Mouse (Mus musculus): ENCODE data around the gene Slc35g3.

The Slc35g3 gene

GRCm38 (mm10) chr11:69781828-69782227 is 20.1 kb upstream of the Slc35g3 start:
- whole genome bisulfite sequencing: 39% methylated on average over 4 of the region's 4 CpGs

GRCm38 (mm10) chr11:69778985-69779384 is 17.2 kb upstream of the Slc35g3 start:
- WGBS: 58% methylated on average over 7 of the region's 7 CpGs

GRCm38 (mm10) chr11:69778258-69778982 is 16.7 kb upstream of the Slc35g3 start:
- 66% methylated on average over 23 of the region's 23 CpGs for WGBS

GRCm38 (mm10) chr11:69777504-69778257 is 15.9 kb upstream of the Slc35g3 start:
- WGBS: 71% methylated on average over 26 of the region's 26 CpGs

- 83% methylated on average over 20 of the region's 20 CpGs for WGBS
These were observed 14.7 kb upstream of the Slc35g3 start for GRCm38 (mm10) chr11:69776488-69776887.

DNA sequence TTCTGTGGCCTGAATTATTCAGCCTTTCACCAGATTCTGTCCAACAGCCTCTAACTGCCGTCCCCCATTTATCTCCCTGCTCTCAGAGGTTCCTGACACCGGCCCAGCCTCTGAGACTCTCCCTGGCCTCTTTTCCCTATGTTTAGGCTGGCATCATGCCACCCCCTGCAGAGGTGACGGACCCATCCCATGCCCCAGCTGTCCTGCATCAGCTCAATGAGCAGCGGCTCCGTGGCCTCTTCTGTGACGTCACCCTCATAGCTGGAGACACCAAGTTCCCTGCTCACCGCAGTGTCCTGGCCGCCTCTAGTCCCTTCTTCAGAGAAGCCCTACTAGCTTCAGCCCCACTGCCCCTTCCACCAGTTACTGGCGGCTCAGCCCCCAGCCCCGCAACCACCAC is 13.9 kb upstream of the Slc35g3 start:
- 75% methylated on average over 10 of the region's 10 CpGs for WGBS

GRCm38 (mm10) chr11:69774961-69775360 is 13.2 kb upstream of the Slc35g3 start:
- 58% methylated on average over 5 of the region's 5 CpGs for WGBS

- 52% methylated on average over 4 of the region's 4 CpGs for WGBS
These were observed 5.8 kb upstream of the Slc35g3 start for GRCm38 (mm10) chr11:69767625-69767909.

DNA sequence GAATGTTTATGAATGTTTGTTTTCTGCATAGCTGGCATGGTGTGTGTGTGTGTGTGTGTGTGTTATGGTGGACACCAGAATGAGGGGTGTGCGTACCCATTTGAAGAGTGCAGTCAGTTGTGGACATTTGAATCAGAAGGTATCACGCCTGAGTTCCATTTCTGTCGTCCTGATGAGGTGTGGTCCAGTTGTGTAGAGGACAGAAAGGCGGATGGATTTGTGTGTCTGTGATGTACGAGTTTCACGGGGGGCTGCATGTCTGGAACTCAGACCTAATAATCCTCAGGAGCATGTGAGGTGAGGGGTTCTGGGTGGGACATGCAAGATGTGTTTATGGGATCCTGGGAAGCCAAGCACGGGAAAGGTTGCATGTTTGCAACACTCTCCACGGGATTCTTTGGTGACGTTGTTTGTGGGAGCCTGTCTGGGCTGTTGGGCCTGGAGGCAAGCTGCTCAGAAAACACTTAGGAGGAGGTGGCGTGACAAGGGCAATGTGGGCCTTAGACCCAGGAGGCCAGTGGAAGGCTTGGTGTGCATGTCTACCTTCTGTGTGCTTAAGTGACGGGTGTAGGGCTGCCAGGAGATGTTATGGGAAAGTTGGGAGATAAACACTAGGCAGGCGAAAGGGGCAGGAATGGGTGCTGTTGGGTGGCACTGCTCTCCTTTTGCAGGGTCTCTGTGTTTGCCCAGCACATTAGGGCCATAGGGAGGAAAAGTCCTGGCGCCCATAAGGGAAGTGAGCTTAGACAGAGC is 5.3 kb upstream of the Slc35g3 start:
- WGBS: 29% methylated on average over 13 of the region's 13 CpGs

DNA sequence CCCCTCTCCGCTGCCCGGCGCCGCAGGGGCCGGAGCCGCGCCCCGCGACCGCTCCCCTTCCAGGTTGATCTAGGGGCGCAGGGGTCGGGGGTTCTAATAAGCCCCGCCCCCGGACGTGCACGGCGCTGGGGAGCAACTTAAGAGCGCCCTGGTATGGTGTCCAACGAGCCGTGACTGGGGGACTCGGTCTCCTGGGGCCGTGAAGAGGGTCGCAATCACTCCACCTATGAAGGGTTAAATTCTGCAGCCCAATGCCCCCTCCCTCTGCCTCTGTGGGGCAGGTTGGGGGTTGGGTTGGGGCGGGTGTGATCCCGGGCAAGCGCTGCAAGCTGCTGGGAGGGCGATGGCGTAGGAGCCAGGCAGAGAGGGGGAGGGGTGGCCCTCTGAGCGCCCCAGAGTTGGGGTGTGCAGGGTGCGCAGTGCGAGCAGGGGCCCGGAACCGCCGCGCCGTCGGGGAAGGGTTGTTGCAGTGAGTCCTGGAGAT is 4.4 kb upstream of the Slc35g3 start:
- under 1% methylated on average over 37 of the region's 37 CpGs for WGBS

GRCm38 (mm10) chr11:69765221-69766125 is 3.7 kb upstream of the Slc35g3 start, which contains the start of gene Zbtb4:
Gene Zbtb4, plus strand, starts transcription at chr11:69765912.
- 9% methylated on average over 55 of the region's 55 CpGs for WGBS

GRCm38 (mm10) chr11:69763551-69763950 is 1.8 kb upstream of the Slc35g3 start:
- WGBS: 80% methylated on average over 7 of the region's 7 CpGs

GRCm38 (mm10) chr11:69760901-69761200 is 917 bp downstream of the Slc35g3 start:
- 96% methylated on average over 7 of the region's 7 CpGs for WGBS

- 88% methylated on average over 14 of the region's 14 CpGs for WGBS
These were observed 1.4 kb downstream of the Slc35g3 start for GRCm38 (mm10) chr11:69760160-69760900.

DNA sequence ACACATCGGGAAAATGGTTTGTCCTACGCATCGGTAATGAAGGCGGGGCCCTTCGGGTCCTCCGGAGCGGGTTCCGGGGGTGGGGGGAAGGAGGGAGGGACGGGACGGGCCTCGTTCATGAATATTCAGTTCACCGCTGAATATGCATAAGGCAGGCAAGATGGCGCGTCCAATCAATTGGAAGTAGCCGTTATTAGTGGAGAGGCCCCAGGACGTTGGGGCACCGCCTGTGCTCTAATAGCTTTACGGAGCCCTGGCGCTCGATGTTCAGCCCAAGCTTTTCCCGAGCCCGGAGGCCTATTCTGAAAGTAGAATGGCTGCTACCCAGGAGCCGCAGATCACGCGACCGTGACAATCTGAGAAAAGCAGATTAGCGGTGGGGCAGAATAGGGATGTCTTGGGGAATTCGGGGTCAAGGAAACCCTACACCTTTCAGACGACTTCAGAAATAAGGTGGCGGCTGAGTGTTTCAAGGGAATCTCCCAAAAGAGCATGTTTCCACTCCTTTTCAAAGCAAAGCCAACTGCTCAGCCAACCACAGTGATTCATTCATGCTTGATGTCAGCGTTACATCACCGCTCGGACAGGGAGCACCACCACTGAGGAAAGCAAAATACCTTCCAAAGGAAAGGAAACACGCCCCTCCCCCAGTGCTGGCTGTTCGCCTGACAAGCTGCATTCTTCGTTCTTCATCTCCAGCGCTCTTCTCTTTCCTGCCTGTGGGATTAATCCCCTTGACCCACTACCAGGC is 2.6 kb downstream of the Slc35g3 start:
- WGBS: under 1% methylated on average over 37 of the region's 37 CpGs

- WGBS: 0% methylated on average over 36 of the region's 36 CpGs
These were observed 3.2 kb downstream of the Slc35g3 start, which contains the start of gene Polr2a for GRCm38 (mm10) chr11:69758478-69758970. Gene Polr2a, minus strand, starts transcription at chr11:69758637.

DNA sequence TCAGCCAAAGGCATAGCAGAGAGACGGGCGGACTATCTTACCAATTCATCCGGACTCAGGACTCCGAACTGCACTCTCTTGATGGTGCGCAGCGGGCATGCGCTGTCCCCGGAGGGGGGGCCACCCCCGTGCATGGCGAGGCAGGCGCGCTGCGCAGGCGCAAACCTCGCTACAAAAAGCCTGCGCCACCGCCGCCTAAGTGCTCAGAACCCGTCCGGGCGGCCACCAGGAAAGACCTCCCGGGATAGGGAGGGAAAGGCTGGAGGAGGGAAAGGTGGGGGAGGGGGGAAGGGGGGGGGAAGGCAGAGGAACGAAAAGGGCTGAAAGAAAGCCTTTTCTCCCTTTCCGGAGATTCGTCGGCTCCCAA is 3.7 kb downstream of the Slc35g3 start:
- under 1% methylated on average over 25 of the region's 26 CpGs for WGBS

- WGBS: 30% methylated on average over 9 of the region's 9 CpGs
These were observed 4.3 kb downstream of the Slc35g3 start for GRCm38 (mm10) chr11:69757303-69758089.

GRCm38 (mm10) chr11:69754701-69755100 is 7.1 kb downstream of the Slc35g3 start:
- 23% methylated on average over 3 of the region's 3 CpGs for WGBS

Measured in cerebral cortex, adult 2 months (tissue).